Mouse (Mus musculus): ENCODE results near the gene Myh3. TPM values are rescaled to one million over a fixed set of nuclear protein-coding genes. Genes with fewer than 3 reads are reported as not detected.
A peak's percentile ranks its signal among the peaks of the same experiment; 100 is the strongest.
"Not testable (repeated sequence)": the region's sequence is repeated elsewhere in the genome, so short reads cannot be mapped to it uniquely, and the experiment has no call there.

Myh3 gene
- polyA plus RNA-seq, 1 experiment: 0.01 TPM

DNA sequence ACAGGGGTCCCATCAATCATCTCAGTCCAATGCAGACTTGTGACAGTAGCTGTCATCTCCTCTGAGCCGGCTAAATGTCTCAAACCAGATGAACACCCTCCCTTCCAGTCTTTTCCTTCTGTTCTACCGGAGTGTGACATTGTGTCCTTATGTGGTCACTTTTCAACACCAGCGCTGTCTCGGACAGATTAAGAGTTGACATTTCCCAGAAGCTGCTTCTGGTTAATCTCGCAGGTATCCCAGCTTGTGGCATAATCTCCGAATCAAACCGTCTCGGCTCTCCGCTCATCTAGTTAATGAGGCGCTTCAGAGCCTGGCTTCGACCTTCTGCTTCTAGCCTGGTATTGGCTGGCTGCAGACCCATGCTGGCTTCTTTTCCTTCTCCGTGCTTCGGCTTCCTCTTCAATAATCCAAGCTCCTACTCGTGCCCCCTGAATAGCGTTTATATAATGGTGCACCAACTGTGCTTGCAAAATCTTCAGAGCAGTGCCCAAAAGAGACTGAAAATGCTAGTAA lies 5.4 kb upstream of the Myh3 start:
- 78% methylated on average over 15 of the region's 15 CpGs for WGBS

DNA sequence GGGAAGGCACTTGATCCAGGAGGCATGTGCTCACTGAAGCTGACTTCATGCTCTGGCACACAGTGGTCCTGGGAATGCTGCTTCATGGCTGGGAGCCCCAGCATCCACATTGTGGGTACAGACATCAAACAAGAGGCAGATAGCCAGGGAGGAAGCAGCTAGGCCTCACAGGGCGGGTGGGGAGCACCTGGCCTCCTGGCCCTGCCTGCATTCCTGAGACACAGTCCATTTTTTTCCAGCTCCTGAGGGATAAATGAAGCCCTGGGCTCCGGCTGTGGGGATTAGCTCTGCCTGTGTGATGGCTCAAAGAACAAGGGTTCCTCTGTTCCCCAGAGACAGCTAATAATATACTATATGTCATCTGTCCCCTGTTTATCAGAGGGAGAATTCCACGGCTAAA lies 3.1 kb upstream of the Myh3 start:
- WGBS: 40% methylated on average over 3 of the region's 3 CpGs
- DNase-seq (ENCODE audit: low read depth, low spot score): no peak

More for the DNA sequence above, 5.4 kb upstream of the Myh3 start:
- no peak for DNase-seq (ENCODE audit: low read depth, low spot score)

GRCm38 (mm10) chr11:67076781-67077180 lies 1.3 kb upstream of the Myh3 start:
- 70% methylated on average over 5 of the region's 5 CpGs for WGBS
- no peak for DNase-seq (ENCODE audit: low read depth, low spot score)

GRCm38 (mm10) chr11:67077435-67077834 lies 665 bp upstream of the Myh3 start:
- WGBS: 72% methylated on average over 3 of the region's 3 CpGs
- DNase-seq (ENCODE audit: low read depth, low spot score): no peak

GRCm38 (mm10) chr11:67078888-67079287 lies 788 bp downstream of the Myh3 start:
- 83% methylated on average over 6 of the region's 6 CpGs for WGBS
- no peak for DNase-seq (ENCODE audit: low read depth, low spot score)

GRCm38 (mm10) chr11:67079740-67080139 lies 1.6 kb downstream of the Myh3 start:
- whole genome bisulfite sequencing: 74% methylated on average over 11 of the region's 11 CpGs

DNA sequence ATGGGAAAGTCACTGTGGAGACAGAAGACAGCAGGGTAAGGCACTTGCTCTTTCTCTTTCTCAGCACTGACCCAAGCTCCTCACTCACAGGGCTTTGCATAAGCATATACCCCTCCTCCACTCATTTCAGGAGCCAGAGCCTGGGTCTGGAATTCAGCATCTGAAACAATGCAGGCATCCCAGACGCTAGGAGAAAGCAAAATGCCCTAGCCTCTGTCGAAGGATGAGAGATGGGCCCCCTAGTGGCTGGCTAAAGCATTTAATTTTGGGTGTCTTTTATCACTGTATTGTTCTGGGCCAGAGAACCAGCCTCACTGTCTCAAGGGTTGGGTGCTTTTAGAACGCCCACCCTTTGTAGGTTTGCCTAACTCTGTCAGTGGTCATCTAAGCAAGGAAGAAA lies 2.1 kb downstream of the Myh3 start:
- WGBS: 2% methylated on average over 3 of the region's 3 CpGs
- peak; percentile 27 for DNase-seq (ENCODE audit: low read depth, low spot score)

More at GRCm38 (mm10) chr11:67079740-67080139, 1.6 kb downstream of the Myh3 start:
- no peak for DNase-seq (ENCODE audit: low read depth, low spot score)

GRCm38 (mm10) chr11:67081125-67081649 lies 3.1 kb downstream of the Myh3 start:
- WGBS: 6% methylated on average over 11 of the region's 11 CpGs
- DNase-seq (ENCODE audit: low read depth, low spot score): peak; percentile 61

GRCm38 (mm10) chr11:67082188-67082587 lies 4.1 kb downstream of the Myh3 start:
- WGBS: 86% methylated on average over 7 of the region's 7 CpGs
- DNase-seq (ENCODE audit: low read depth, low spot score): no peak

GRCm38 (mm10) chr11:67082793-67083192 lies 4.7 kb downstream of the Myh3 start:
- no peak for DNase-seq (ENCODE audit: low read depth, low spot score)
- 74% methylated on average over 13 of the region's 13 CpGs for WGBS

DNA sequence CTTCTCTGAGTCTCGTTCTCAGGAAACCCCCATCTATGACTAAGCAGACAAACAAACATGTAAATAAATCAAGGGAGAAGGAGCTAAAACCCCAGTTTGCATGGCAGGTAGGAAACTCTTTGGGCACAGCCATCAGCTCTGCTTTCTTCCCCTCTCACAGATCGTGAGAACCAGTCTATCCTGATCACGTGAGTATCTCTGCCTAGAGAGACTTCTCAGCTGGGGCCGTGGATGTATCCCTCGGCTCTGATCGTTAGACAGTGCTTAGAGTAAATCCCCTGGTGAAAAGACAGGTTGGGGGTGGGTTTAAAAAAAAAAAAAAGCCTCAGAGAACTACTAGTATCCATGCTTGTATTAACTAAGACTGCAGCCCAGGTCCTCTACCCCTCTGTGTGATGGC lies 5.1 kb downstream of the Myh3 start:
- DNase-seq (ENCODE audit: low read depth, low spot score): no peak
- 71% methylated on average over 6 of the region's 6 CpGs for WGBS

DNA sequence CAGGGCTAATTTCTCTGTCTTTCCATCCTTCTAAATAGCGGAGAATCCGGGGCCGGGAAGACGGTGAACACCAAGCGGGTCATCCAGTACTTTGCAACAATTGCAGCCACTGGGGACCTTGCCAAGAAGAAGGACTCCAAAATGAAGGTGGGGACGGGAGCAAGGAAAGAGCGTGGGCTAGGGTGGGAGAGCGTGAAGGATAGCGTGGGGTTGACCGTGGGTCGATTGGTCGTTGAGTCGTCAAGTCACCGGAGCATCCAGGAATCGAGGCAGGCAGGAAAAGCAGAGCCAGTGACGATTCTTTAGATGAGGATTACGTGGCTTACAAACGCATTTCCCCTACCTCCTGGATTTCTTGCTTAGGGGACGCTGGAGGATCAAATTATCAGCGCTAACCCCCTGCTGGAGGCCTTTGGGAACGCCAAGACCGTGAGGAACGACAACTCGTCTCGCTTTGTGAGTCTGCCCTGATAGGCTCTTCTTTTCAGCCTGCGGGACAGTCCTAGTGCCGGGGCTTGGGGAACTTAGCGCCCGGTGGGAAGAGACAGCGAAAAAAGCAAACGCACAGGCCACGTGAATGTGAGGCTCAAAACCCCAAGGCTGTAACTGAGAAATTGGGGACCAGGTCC lies 5.7 kb downstream of the Myh3 start:
- 51% methylated on average over 32 of the region's 32 CpGs for WGBS
- DNase-seq (ENCODE audit: low read depth, low spot score): no peak

GRCm38 (mm10) chr11:67085489-67085888 lies 7.4 kb downstream of the Myh3 start:
- peak; percentile 69 for DNase-seq (ENCODE audit: low read depth, low spot score)
- 2% methylated on average over 6 of the region's 6 CpGs for WGBS

- DNase-seq (ENCODE audit: low read depth, low spot score): no peak
- 27% methylated on average over 9 of the region's 9 CpGs for WGBS
Observed at GRCm38 (mm10) chr11:67086467-67087164, 8.5 kb downstream of the Myh3 start.

GRCm38 (mm10) chr11:67087225-67087624 lies 9.1 kb downstream of the Myh3 start:
- 78% methylated on average over 12 of the region's 12 CpGs for WGBS
- DNase-seq (ENCODE audit: low read depth, low spot score): no peak

DNA sequence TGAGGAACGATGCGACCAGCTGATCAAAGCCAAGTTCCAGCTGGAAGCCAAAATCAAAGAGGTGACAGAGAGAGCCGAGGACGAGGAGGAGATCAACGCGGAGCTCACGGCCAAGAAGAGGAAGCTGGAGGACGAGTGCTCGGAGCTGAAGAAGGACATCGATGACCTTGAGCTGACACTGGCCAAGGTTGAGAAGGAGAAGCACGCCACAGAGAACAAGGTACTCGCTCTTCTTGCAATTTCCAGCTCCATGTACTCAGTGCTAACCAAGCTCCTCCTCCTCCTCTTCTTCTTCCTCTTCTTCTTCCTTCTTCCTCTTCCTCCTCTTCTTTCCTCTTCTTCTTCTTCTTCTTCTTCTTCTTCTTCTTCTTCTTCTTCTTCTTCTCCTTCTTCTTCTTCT lies 14.3 kb downstream of the Myh3 start:
- 79% methylated on average over 12 of the region's 12 CpGs for WGBS

DNA sequence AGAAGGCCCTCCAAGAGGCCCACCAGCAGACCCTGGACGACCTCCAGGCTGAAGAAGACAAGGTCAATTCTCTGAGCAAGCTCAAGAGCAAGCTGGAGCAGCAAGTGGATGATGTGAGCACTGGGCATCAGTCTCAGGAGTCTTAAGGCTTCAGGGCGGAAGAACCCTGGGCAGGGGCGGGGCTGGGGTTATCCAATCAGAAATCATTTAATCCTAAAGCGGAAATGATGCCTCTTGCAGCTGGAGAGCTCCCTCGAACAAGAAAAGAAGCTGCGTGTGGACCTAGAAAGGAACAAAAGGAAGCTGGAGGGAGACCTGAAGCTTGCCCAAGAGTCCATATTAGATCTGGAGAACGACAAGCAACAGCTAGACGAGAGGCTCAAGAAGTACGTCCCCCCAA lies 15.1 kb downstream of the Myh3 start:
- WGBS: 71% methylated on average over 9 of the region's 9 CpGs
- DNase-seq (ENCODE audit: low read depth, low spot score): no peak

More for the DNA sequence above, 14.3 kb downstream of the Myh3 start:
- DNase-seq (ENCODE audit: low read depth, low spot score): not testable (repeated sequence)

GRCm38 (mm10) chr11:67093652-67094051 lies 15.6 kb downstream of the Myh3 start:
- 95% methylated on average over 5 of the region's 5 CpGs for WGBS
- no peak for DNase-seq (ENCODE audit: low read depth, low spot score)

- DNase-seq (ENCODE audit: low read depth, low spot score): no peak
- 63% methylated on average over 29 of the region's 29 CpGs for WGBS
Observed at GRCm38 (mm10) chr11:67094470-67094869, 16.4 kb downstream of the Myh3 start.

- no peak for DNase-seq (ENCODE audit: low read depth, low spot score)
- WGBS: 91% methylated on average over 10 of the region's 10 CpGs
Observed at GRCm38 (mm10) chr11:67097709-67098108, 19.6 kb downstream of the Myh3 start.

- WGBS: 71% methylated on average over 11 of the region's 11 CpGs
- no peak for DNase-seq (ENCODE audit: low read depth, low spot score)
Observed at GRCm38 (mm10) chr11:67098427-67098826, 20.3 kb downstream of the Myh3 start.

All from large intestine, adult 2 months (tissue).